Mouse (Mus musculus) neural tube, embryonic 12.5 days (tissue): ENCODE data around the gene Serpina1f. TPM values are rescaled to one million over a fixed set of nuclear protein-coding genes. Genes with fewer than 3 reads are reported as not detected.
"Not testable (repeated sequence)": the region's sequence is repeated elsewhere in the genome, so short reads cannot be mapped to it uniquely, and the experiment has no call there.

Experiments
- ATAC-seq: fragments of 200-750 bp; cut with Nextera tagmentation; 2 replicates; pipeline ENCODE4 v1.8.0; 2017; ENCODE audit warnings: low read depth, mild to moderate bottlenecking, moderate TSS enrichment, moderate library complexity; ENCODE audit not compliant: low FRiP score
- H3K27ac ChIP-seq: fragments of 300-500 bp; sonication (generic); 2 replicates; pipeline ENCODE4 v1.5.1; 2016
- H3K27me3 ChIP-seq: fragments of 300-500 bp; sonication (generic); replicated peaks from 2 replicates; pipeline ENCODE4 v1.6.1; 2016; ENCODE audit warnings: mild to moderate bottlenecking
- H3K36me3 ChIP-seq: fragments of 300-500 bp; sonication (generic); 2 replicates; pipeline ENCODE4 v1.6.1; 2016; ENCODE audit warnings: mild to moderate bottlenecking
- H3K4me1 ChIP-seq: fragments of 300-500 bp; sonication (generic); 2 replicates; pipeline ENCODE4 v1.6.1; 2016
- H3K4me2 ChIP-seq: fragments of 300-500 bp; sonication (generic); replicated peaks from 2 replicates; pipeline ENCODE4 v1.6.1; 2016; ENCODE audit warnings: mild to moderate bottlenecking
- H3K4me3 ChIP-seq: fragments of 300-500 bp; sonication (generic); 2 replicates; pipeline ENCODE4 v1.5.1; 2016
- H3K9ac ChIP-seq: fragments of 300-500 bp; sonication (generic); 2 replicates; pipeline ENCODE4 v1.6.1; 2016; ENCODE audit warnings: mild to moderate bottlenecking
- H3K9me3 ChIP-seq: fragments of 300-500 bp; sonication (generic); 2 replicates; pipeline ENCODE4 v1.6.1; 2016; ENCODE audit warnings: mild to moderate bottlenecking
- WGBS: fragments of 180-500 bp; shearing (Covaris S2); methylation state at CpG from one replicate; pipeline ENCODE4 v1.1.7; 2016; 5-methylcytosine and 5-hydroxymethylcytosine counted together
- polyA plus RNA-seq: library from polyadenylated mRNA; unstranded; fragments of >200 nt; fragmentation: Nextera tagmentation; extraction: Ambion mirVana; gene quantifications from 2 replicates; pipeline ENCODE4 v1.2.1, GENCODE M21; 2016

Gene Serpina1f
- polyA plus RNA-seq = not detected in 2 replicates

DNA sequence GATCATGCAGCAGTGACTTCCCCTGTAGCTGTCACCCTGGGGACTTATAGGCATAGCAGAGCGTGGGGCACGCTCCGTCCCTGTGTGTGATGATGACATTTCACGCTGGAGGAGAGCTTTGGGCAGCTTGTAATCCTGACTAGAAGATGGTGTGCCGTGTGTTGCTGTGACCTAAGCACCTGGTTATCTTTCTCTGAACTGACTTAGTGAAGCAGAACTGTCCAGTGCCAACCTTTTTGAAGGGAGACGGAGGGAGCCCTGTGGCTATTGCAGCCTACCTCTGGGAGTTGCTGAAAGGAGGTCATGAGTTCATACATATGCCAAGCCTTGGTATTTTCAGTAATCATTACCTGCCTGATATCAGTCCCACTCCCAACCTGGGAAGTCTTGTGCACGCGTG is at the start of gene Serpina1f:
Gene Serpina1f, minus strand, starts transcription at position 101 of the 400 bp plus-strand sequence.
- Histone ChIP-seq H3K4me2 (no peak within 1 kb of the TSS), H3K36me3 (no peaks in the 10 kb centered on the region), H3K4me3 (no peak within 1 kb of the TSS), H3K27me3 (no peaks in the 10 kb centered on the region), H3K27ac (no peak within 1 kb of the TSS), H3K9me3 (no peaks in the 10 kb centered on the region), H3K9ac (no peak within 1 kb of the TSS), H3K4me1 (no peaks in the 10 kb centered on the region)
- no peak for ATAC-seq
- WGBS = 88% methylated on average over 8 of the region's 8 CpGs

DNA sequence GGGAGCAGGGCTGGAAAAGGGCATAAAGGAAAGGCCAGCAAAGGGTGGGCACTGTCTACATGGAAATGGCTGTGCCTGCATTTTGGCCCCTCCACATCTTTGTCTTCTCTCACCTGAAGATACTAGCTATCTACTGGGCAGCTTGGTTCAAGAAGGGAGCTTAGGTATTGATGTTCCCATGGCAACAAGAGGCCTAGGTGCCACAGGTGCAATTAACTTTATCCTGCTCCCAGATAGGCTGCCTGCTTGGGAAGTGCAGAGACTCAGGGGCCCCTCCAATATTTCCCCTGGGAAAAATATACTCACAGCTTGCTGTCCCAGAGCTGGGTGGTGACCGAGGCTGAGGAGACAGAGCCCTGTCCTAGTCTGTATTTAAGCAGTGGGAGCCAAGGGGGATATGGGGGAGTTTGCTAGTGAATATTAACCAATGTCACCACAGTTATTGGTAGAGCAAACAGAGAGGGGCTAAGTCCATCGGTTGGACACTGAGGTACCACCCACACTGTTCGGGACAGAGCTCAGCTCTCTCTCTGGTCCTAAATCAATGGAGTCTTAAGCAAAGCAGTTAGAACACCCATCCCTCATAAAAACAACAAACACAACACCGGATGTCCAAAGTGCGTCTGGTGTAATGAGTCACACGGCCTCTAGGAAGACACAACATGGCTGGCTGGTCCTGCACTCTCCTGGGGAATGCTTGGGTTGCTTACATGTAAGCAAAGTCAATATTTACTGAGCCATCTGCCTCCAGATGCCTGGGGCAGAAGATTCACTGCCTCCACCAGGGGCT is 42.7 kb upstream of the Serpina1f start:
- not testable (repeated sequence) for H3K4me3 ChIP-seq, H3K9ac ChIP-seq, H3K4me1 ChIP-seq, H3K4me2 ChIP-seq, H3K36me3 ChIP-seq, H3K9me3 ChIP-seq, H3K27ac ChIP-seq, H3K27me3 ChIP-seq, ATAC-seq
- 86% methylated on average over 6 of the region's 6 CpGs for WGBS

DNA sequence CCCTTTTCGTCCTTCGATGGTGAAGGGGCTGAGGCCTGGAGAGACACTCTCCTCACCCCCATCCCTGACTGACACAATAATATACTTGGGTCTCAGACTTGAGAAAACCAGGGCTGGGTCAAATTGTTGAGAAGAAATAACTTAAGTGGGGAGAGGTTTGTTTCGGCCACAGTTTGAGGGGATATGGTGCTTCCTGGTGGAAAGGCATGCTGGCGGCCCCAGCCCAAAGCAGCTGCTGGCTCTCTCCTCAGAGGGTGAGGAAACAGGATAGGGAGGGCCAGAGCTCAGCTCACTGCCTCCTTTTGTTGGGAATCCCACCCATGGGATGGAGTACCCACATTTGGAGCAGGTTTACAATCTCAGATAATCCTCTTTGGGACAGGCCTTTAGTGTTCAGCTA is 40.2 kb upstream of the Serpina1f start:
- not testable (repeated sequence) for H3K4me1 ChIP-seq, H3K9me3 ChIP-seq, H3K4me2 ChIP-seq, H3K27ac ChIP-seq, H3K36me3 ChIP-seq, H3K4me3 ChIP-seq, H3K27me3 ChIP-seq, H3K9ac ChIP-seq, ATAC-seq
- 85% methylated on average over 4 of the region's 4 CpGs for WGBS

GRCm38 (mm10) chr12:103735101-103735500 is 39.8 kb upstream of the Serpina1f start:
- not testable (repeated sequence) for H3K9me3 ChIP-seq, ATAC-seq, H3K4me2 ChIP-seq, H3K4me1 ChIP-seq, H3K9ac ChIP-seq, H3K36me3 ChIP-seq, H3K27me3 ChIP-seq, H3K27ac ChIP-seq, H3K4me3 ChIP-seq
- WGBS = 85% methylated on average over 4 of the region's 4 CpGs

DNA sequence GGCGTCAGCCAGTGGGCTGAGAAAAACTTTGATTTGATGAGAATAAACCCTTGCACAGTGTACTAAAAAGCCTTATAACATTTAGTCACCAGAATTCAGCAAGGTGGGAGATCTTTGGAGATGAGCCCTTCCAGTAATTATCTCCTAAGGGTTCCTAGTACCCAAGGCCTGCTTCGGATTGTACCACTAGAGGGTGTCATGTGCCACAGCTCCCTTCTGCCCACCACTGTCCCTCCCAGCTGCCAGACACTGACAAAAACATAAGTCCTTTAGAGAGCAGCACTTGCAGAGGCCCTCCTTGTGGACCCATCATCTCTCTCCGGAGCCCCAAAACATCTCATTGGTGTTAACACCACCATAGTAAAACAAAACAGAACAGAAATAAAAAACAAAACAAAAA is 16.2 kb upstream of the Serpina1f start:
- Histone ChIP-seq H3K4me2 (no peak overlapping the region), H3K9me3 (peaks cover 7% of the 10 kb centered on the region; the same call in 1 of the 2 replicates), H3K27me3 (no peaks in the 10 kb centered on the region), H3K27ac (no peak overlapping the region), H3K9ac (no peak overlapping the region), H3K4me1 (no peaks in the 10 kb centered on the region), H3K36me3 (no peaks in the 10 kb centered on the region), H3K4me3 (no peak overlapping the region)
- no peak for ATAC-seq
- 79% methylated on average over 3 of the region's 3 CpGs for WGBS

DNA sequence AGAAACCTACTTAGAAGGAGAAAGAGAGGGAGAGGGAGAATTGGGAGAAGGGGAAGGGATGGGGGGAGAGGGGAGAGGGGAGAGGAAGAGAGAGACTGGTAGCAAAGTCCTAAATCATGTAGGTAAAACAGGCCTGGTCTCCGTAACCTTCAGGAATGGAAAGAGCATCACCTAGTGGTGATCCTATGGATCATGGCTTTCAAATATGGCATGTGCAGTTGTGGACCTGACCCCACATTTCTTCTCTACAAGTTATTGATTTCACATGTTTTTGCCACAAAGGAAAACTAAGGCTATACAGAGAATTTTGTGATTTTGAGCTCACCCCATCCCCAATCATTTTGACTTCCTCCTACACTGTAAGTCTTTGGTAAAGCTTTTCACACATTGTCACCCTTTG is 15.1 kb upstream of the Serpina1f start:
- H3K36me3 ChIP-seq = no peaks in the 10 kb centered on the region
- H3K27me3 ChIP-seq = no peaks in the 10 kb centered on the region
- H3K9me3 ChIP-seq = no peaks in the 10 kb centered on the region
- WGBS = 68% methylated on average over 1 of the region's 1 CpGs
- H3K9ac ChIP-seq = no peak overlapping the region
- H3K4me1 ChIP-seq = no peaks in the 10 kb centered on the region
- no peak for ATAC-seq
- no peak overlapping the region for H3K4me2 ChIP-seq
- H3K27ac ChIP-seq = no peak overlapping the region
- no peak overlapping the region for H3K4me3 ChIP-seq

- no peaks in the 10 kb centered on the region for H3K4me1 ChIP-seq
- no peak for ATAC-seq
- no peak overlapping the region for H3K9ac ChIP-seq
- 84% methylated on average over 4 of the region's 4 CpGs for WGBS
- H3K4me2 ChIP-seq = no peak overlapping the region
- H3K36me3 ChIP-seq = no peaks in the 10 kb centered on the region
- no peak overlapping the region for H3K27ac ChIP-seq
- no peaks in the 10 kb centered on the region for H3K9me3 ChIP-seq
- H3K27me3 ChIP-seq = no peaks in the 10 kb centered on the region
- no peak overlapping the region for H3K4me3 ChIP-seq
Observed at GRCm38 (mm10) chr12:103706113-103706512, 10.8 kb upstream of the Serpina1f start.

DNA sequence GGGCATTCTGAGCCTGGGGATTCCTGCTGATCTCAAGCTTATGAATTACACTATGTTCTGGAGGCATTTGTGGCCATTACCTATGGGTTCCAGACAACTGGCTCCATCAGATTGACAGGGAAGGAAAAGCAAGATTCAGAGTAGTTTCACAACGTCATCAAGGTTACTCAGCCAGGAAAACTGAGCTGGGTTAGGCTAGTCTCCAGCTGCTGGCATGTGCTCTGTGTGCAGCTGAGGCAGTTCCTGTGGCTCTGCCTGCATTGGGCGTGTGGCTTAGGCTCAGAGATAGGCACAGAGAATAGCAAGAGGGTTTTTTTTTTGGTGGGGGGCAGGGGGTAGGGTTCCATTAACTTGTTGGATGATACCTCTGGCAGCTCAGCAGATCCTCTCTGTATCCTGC is 10.2 kb upstream of the Serpina1f start:
- H3K27ac ChIP-seq = no peak overlapping the region
- H3K4me1 ChIP-seq = no peaks in the 10 kb centered on the region
- WGBS = 73% methylated on average over 2 of the region's 2 CpGs
- no peak for ATAC-seq
- H3K4me3 ChIP-seq = no peak overlapping the region
- no peaks in the 10 kb centered on the region for H3K36me3 ChIP-seq
- no peaks in the 10 kb centered on the region for H3K27me3 ChIP-seq
- H3K4me2 ChIP-seq = no peak overlapping the region
- H3K9ac ChIP-seq = no peak overlapping the region
- no peaks in the 10 kb centered on the region for H3K9me3 ChIP-seq

GRCm38 (mm10) chr12:103700144-103700750 is 4.9 kb upstream of the Serpina1f start:
- Histone ChIP-seq H3K4me1 (no peaks in the 10 kb centered on the region), H3K4me3 (no peak overlapping the region), H3K27me3 (no peaks in the 10 kb centered on the region), H3K9me3 (no peaks in the 10 kb centered on the region), H3K9ac (no peak overlapping the region), H3K4me2 (no peak overlapping the region), H3K36me3 (no peaks in the 10 kb centered on the region), H3K27ac (no peak overlapping the region)
- WGBS = 89% methylated on average over 4 of the region's 4 CpGs
- ATAC-seq = no peak

DNA sequence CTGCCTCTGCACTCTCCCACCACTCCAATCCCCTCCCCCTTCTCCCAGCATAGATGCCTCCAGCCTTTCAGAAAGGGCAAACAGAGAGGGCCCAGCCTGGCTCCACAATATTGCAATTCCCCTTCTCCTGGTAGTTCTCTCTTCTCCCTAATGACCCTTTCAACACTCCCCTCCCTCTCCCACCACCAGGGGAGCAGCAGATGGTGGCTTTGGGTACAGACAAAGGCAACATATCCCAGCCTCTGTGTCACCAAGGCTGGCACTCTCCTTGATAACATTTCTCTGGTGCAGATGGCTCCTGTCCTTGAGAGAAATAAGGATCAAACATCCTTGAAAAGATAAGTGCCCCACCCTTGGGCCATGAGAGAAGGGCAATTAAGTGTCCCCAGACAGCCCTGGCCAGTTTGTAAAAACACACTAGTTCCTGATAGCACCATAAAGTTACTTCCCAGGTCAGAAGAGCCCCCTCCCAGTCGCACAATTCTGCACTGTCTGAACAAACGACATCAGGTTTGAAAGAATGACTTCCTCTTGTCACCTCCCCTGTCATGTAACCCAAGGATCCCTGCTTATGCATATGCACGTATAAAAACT is 7.0 kb downstream of the Serpina1f start:
- Histone ChIP-seq H3K4me1 (no peaks in the 10 kb centered on the region), H3K9ac (no peak overlapping the region), H3K27me3 (no peaks in the 10 kb centered on the region), H3K36me3 (no peaks in the 10 kb centered on the region), H3K9me3 (no peaks in the 10 kb centered on the region), H3K4me2 (no peak overlapping the region), H3K27ac (no peak overlapping the region), H3K4me3 (no peak overlapping the region)
- 23% methylated on average over 3 of the region's 3 CpGs for WGBS
- ATAC-seq = no peak

DNA sequence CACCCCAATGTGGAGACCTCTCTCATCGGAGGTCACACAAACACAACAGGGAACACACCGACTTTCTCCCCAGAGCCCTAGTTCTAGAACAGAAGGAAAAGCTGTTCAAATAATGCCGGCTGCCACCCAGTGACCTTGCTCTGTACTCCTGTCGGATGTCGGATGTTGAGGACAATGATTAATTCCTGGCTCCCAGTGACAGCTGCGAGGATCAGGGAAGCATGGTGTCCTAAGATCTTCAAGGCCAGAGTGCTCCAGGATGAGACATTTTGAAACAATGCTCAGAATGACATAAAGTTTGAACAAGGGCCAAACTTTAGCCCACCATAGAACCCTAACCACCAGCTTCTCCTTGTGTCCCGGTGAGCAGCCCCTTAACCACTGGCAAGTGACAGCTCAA is 8.3 kb downstream of the Serpina1f start:
- WGBS = 68% methylated on average over 7 of the region's 7 CpGs
- H3K9me3 ChIP-seq = no peaks in the 10 kb centered on the region
- no peak for ATAC-seq
- H3K4me2 ChIP-seq = no peak overlapping the region
- no peaks in the 10 kb centered on the region for H3K27me3 ChIP-seq
- no peak overlapping the region for H3K4me3 ChIP-seq
- no peak overlapping the region for H3K9ac ChIP-seq
- no peak overlapping the region for H3K27ac ChIP-seq
- no peaks in the 10 kb centered on the region for H3K36me3 ChIP-seq
- H3K4me1 ChIP-seq = no peaks in the 10 kb centered on the region

- no peak overlapping the region for H3K4me2 ChIP-seq
- H3K27ac ChIP-seq = no peak overlapping the region
- H3K9me3 ChIP-seq = no peaks in the 10 kb centered on the region
- ATAC-seq = no peak
- WGBS = 83% methylated on average over 3 of the region's 3 CpGs
- H3K36me3 ChIP-seq = no peaks in the 10 kb centered on the region
- H3K9ac ChIP-seq = no peak overlapping the region
- no peaks in the 10 kb centered on the region for H3K27me3 ChIP-seq
- no peak overlapping the region for H3K4me3 ChIP-seq
- H3K4me1 ChIP-seq = no peaks in the 10 kb centered on the region
Observed at GRCm38 (mm10) chr12:103686050-103686449, 9.3 kb downstream of the Serpina1f start.
